Mouse (Mus musculus): ENCODE results near the gene Prpf3.
"Not testable (repeated sequence)": the region's sequence is repeated elsewhere in the genome, so short reads cannot be mapped to it uniquely, and the experiment has no call there.

Prpf3 gene

GRCm38 (mm10) chr3:95855502-95856089, at the start of gene Prpf3:
Gene Prpf3 (minus strand): TSS chr3:95855885.
- DNase-seq (ENCODE audit: low read depth): peak; percentile 88

- DNase-seq (ENCODE audit: low read depth): no peak
Observed at GRCm38 (mm10) chr3:95904568-95904967, 48.9 kb upstream of the Prpf3 start, which contains the start of gene Car14. Gene Car14 (minus strand): TSS chr3:95904691.

GRCm38 (mm10) chr3:95903753-95904502, 48.2 kb upstream of the Prpf3 start:
- DNase-seq (ENCODE audit: low read depth): no peak

GRCm38 (mm10) chr3:95902643-95903042, 47.0 kb upstream of the Prpf3 start:
- DNase-seq (ENCODE audit: low read depth): no peak

- DNase-seq (ENCODE audit: low read depth): no peak
Observed at GRCm38 (mm10) chr3:95902373-95902625, 46.6 kb upstream of the Prpf3 start.

- DNase-seq (ENCODE audit: low read depth): no peak
Observed at GRCm38 (mm10) chr3:95901616-95902372, 46.1 kb upstream of the Prpf3 start.

- no peak for DNase-seq (ENCODE audit: low read depth)
Observed at GRCm38 (mm10) chr3:95899800-95900524, 44.3 kb upstream of the Prpf3 start.

GRCm38 (mm10) chr3:95895501-95895900, 39.8 kb upstream of the Prpf3 start:
- not testable (repeated sequence) for DNase-seq (ENCODE audit: low read depth)

GRCm38 (mm10) chr3:95894317-95895160, 38.9 kb upstream of the Prpf3 start:
- no peak for DNase-seq (ENCODE audit: low read depth)

- peak; percentile 95 for DNase-seq (ENCODE audit: low read depth)
Observed at GRCm38 (mm10) chr3:95893606-95894316, 38.1 kb upstream of the Prpf3 start, which contains the start of gene Aph1a. Gene Aph1a (plus strand): TSS chr3:95893969.

GRCm38 (mm10) chr3:95893126-95893525, 37.4 kb upstream of the Prpf3 start:
- DNase-seq (ENCODE audit: low read depth): no peak

GRCm38 (mm10) chr3:95892066-95893052, 36.7 kb upstream of the Prpf3 start:
- no peak for DNase-seq (ENCODE audit: low read depth)

- no peak for DNase-seq (ENCODE audit: low read depth)
Observed at GRCm38 (mm10) chr3:95891211-95892065, 35.8 kb upstream of the Prpf3 start, which contains the start of gene BC028528. Gene BC028528 (minus strand): TSS chr3:95892005.

- DNase-seq (ENCODE audit: low read depth): no peak
Observed at GRCm38 (mm10) chr3:95889664-95890063, 34.0 kb upstream of the Prpf3 start.

GRCm38 (mm10) chr3:95887596-95887995, 31.9 kb upstream of the Prpf3 start:
- no peak for DNase-seq (ENCODE audit: low read depth)

- no peak for DNase-seq (ENCODE audit: low read depth)
Observed at GRCm38 (mm10) chr3:95884400-95884799, 28.7 kb upstream of the Prpf3 start.

- no peak for DNase-seq (ENCODE audit: low read depth)
Observed at GRCm38 (mm10) chr3:95882816-95883425, 27.2 kb upstream of the Prpf3 start.

Measured in c-Kit-positive CD71-positive TER-119-negative erythroid progenitor cells, embryonic 14.5 days (primary cell).